Mouse (Mus musculus): ENCODE data around the gene Bphl. TPM values are rescaled to one million over a fixed set of nuclear protein-coding genes. Genes with fewer than 3 reads are reported as not detected.

Bphl gene
- polyA plus RNA-seq, 1 experiment, result not detected

DNA sequence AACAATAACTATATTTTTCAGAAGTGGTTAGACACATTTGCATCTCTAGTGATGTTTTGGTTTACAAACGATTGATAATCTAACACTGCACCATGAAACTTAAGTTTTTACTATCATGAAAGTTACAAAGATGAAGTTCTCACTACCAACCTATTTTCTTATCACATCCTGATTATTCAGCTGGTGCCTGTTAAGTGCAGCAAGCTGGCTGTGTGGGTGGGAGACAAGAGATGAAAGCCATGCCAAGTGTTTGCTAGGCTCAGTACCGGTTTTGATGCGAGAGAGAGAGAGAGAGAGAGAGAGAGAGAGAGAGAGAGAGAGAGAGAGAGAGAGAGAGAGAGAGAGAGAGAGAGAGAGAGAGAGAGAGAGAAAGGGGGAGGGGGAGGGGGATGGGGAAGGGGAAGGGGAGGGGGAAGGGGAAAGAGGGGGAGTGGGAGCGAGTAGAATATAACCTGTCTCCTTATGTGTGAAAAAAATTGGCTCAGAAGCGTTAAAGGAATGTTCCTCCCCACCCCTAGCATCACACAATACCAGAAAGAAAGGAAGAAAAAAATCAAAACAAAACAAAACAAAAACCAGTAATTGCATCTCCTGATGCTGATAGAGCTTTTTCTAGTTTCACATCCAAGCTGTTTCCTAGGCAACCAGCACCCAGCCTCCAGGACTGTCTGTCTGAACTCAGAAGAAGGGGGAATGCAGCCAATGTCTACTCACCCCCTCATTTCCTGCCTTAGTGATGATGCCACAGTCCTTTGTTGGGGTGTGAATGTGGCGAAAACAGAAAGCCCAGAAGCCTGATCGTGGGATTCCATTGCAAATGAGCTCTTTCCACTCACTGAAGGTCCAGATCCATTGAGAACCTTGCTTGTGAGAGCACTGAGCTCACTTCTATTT, 58.4 kb downstream of the Bphl start:
- TF ChIP-seq CTCF (IDR thresholded peaks at IDR 0.05; ENCODE audit: insufficient read depth, low read depth, low read length) (no peak), POLR2A (IDR thresholded peaks at IDR 0.05; ENCODE audit: insufficient read depth, low read depth, low read length) (no peak)
- Histone ChIP-seq H3K4me3 (ENCODE audit: insufficient read depth, low read depth, low read length) (no peak overlapping the region), H3K4me1 (ENCODE audit: control insufficient read depth, insufficient read depth, low read length) (peaks cover 9% of the 10 kb centered on the region), H3K27ac (ENCODE audit: insufficient read depth, low read depth, low read length) (peak overlapping the region; percentile 91)
- 5% methylated on average over 7 of the region's 7 CpGs for WGBS

DNA sequence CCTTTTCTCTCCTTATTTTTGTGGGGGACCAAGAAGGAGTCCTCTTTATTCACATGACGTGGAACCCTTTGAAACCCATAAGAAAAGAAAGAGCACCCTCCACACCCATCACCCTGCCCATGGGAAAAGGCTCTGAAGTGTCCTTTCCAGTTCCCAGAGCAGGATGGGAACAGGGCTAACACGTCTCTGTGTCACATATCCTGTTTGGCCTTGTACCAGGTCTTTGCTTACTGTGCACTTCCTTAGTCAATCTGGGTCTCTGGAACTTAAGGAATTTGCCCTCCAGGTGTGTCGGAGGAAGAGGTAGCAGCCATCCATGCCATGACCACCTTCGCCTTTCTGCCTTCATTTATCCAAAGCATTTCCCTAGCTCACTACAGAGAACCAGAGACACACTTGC, 59.1 kb downstream of the Bphl start:
- H3K4me3 ChIP-seq (ENCODE audit: insufficient read depth, low read depth, low read length), result no peak overlapping the region
- 38% methylated on average over 4 of the region's 4 CpGs for WGBS

DNA sequence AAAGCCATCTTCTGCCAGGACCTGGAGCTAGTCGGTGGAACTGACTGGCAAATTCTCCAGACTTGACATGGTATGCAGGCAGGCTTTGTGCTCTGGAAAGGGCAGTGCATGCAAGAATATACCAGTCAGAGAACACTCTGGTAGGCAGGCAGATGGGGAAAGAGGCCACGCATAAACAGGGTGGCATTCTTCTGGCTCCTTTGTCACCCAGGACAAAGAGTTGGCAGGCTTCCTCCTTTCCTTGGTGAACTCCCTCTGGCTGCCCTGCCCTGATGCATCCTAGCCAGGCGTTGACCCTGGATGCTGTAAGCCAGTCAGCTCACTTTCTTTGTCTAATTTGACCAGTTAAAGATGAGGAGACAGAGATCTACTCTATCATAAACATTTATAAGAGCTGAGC, 59.7 kb downstream of the Bphl start:
- Histone ChIP-seq H3K4me1 (ENCODE audit: control insufficient read depth, insufficient read depth, low read length) (peaks cover 9% of the 10 kb centered on the region), H3K27ac (ENCODE audit: insufficient read depth, low read depth, low read length) (peak overlapping the region; percentile 91), H3K4me3 (ENCODE audit: insufficient read depth, low read depth, low read length) (no peak overlapping the region)
- 26% methylated on average over 3 of the region's 3 CpGs for WGBS
- TF ChIP-seq CTCF (IDR thresholded peaks at IDR 0.05; ENCODE audit: insufficient read depth, low read depth, low read length) (no peak), POLR2A (IDR thresholded peaks at IDR 0.05; ENCODE audit: insufficient read depth, low read depth, low read length) (no peak)

More for the DNA sequence above, 59.1 kb downstream of the Bphl start:
- Histone ChIP-seq H3K27ac (ENCODE audit: insufficient read depth, low read depth, low read length) (peak overlapping the region; percentile 91), H3K4me1 (ENCODE audit: control insufficient read depth, insufficient read depth, low read length) (peaks cover 9% of the 10 kb centered on the region)
- TF ChIP-seq POLR2A (IDR thresholded peaks at IDR 0.05; ENCODE audit: insufficient read depth, low read depth, low read length), result no peak

DNA sequence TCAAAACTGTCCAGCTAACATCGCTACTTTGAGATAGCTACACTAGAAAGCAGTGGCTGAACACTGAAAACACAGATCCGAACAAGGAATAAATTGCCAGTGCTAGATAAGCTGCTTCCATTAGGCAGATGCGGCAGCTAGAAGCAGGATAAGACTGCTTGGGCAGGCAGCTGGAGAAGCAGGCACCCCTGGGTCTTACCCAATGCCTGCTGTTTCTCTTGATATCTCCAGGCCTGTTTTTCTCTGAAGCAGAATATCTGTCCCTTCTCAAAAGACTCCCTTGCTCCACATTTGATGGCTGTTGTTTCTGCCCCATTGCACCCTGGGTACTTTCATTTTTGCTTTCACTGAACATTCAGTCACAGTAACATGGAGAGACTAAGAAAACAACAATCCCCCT, 63.3 kb downstream of the Bphl start:
- no peak for TF ChIP-seq POLR2A (IDR thresholded peaks at IDR 0.05; ENCODE audit: insufficient read depth, low read depth, low read length)
- TF ChIP-seq CTCF (IDR thresholded peaks at IDR 0.05; ENCODE audit: insufficient read depth, low read depth, low read length), result no peak
- Histone ChIP-seq H3K4me1 (ENCODE audit: control insufficient read depth, insufficient read depth, low read length) (peaks cover 9% of the 10 kb centered on the region), H3K4me3 (ENCODE audit: insufficient read depth, low read depth, low read length) (no peak overlapping the region), H3K27ac (ENCODE audit: insufficient read depth, low read depth, low read length) (peak overlapping the region; percentile 16; the same call in 1 of the 2 replicates)
- 45% methylated on average over 3 of the region's 3 CpGs for WGBS

DNA sequence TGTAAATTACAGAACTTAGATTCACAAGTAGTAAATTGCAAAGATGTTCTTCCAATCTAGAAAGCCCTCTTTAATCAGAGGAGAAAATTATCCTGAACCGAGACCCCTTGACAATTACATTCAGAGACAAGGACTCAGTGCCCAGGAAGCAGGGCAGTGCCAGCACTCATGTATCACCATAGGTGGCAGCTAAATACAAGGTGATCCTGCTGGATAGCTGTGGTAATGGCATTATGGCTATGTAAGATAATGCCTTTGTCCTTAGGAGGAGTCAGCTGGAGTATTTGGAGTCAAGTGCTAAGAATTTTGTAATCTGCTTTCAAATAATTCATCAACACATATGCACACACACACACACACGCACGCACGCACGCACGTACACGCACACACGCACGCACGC, 63.9 kb downstream of the Bphl start:
- Histone ChIP-seq H3K27ac (ENCODE audit: insufficient read depth, low read depth, low read length) (no peak overlapping the region), H3K4me3 (ENCODE audit: insufficient read depth, low read depth, low read length) (no peak overlapping the region), H3K4me1 (ENCODE audit: control insufficient read depth, insufficient read depth, low read length) (peaks cover 9% of the 10 kb centered on the region)
- WGBS, result 93% methylated on average over 10 of the region's 10 CpGs
- TF ChIP-seq CTCF (IDR thresholded peaks at IDR 0.05; ENCODE audit: insufficient read depth, low read depth, low read length) (no peak), POLR2A (IDR thresholded peaks at IDR 0.05; ENCODE audit: insufficient read depth, low read depth, low read length) (no peak)

DNA sequence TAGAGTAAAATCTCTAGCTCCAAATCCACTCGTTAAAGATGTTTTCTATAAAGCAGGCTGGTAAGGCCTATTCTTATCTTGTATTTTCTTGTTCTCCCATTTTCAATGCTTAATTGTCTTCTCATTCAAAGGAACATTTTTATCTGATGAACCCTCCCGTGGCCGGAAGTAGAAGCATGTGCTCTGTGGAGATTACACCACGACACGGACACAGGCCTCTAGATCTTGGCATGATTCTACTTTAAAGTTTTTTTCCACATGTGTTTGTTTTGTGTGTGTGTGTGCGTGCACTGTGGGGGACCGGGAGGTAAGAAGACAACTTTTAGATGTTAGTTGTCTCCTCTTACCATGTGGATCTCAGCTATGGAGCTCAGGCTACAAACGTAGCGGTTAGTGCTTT, 64.5 kb downstream of the Bphl start:
- TF ChIP-seq POLR2A (IDR thresholded peaks at IDR 0.05; ENCODE audit: insufficient read depth, low read depth, low read length) (no peak), CTCF (IDR thresholded peaks at IDR 0.05; ENCODE audit: insufficient read depth, low read depth, low read length) (no peak)
- H3K4me1 ChIP-seq (ENCODE audit: control insufficient read depth, insufficient read depth, low read length), result peaks cover 3% of the 10 kb centered on the region
- WGBS, result 77% methylated on average over 9 of the region's 9 CpGs

DNA sequence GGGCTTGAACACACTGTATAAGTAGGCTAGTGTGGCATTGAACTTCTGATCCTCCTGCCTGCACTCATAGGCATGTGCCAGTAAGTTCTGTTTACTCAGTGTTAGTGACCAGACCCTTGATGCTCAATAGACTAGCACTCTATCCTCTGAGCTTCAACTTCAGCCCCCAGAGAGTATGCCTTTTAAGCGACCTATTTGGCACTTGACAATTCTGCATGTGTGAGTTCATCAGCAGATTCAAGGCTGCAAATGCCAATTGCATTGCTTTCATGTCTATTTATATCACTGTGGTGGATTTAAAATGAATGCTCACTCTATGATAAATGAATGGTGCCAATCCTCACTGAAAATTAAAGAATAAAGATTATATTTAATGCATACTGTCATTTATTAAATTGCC, 68.0 kb downstream of the Bphl start:
- no peak for TF ChIP-seq CTCF (IDR thresholded peaks at IDR 0.05; ENCODE audit: insufficient read depth, low read depth, low read length)
- TF ChIP-seq POLR2A (IDR thresholded peaks at IDR 0.05; ENCODE audit: insufficient read depth, low read depth, low read length), result no peak
- 90% methylated on average over 1 of the region's 1 CpGs for WGBS

More for the DNA sequence above, 64.5 kb downstream of the Bphl start:
- no peak overlapping the region for H3K4me3 ChIP-seq (ENCODE audit: insufficient read depth, low read depth, low read length)
- no peak overlapping the region for H3K27ac ChIP-seq (ENCODE audit: insufficient read depth, low read depth, low read length)

DNA sequence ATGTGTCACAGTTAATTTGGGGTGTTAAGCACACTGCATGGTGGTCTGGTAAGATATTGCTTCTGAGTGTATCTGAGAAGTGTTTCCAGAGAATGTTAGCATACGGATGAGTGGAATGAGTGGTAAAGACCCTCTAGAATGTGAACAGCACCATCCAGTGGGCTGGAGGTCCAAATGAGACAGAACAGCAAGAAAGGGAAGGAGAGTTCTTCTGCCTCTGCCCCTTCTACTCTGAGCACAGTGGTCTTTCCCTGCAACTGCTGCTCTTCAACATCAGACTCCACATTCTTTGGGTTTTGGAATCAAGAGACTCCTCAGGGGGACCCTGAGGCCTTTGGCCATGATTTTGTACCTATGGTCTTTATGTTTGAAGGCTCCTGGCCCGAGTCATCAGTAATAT, 68.9 kb downstream of the Bphl start:
- TF ChIP-seq CTCF (IDR thresholded peaks at IDR 0.05; ENCODE audit: insufficient read depth, low read depth, low read length) (no peak), POLR2A (IDR thresholded peaks at IDR 0.05; ENCODE audit: insufficient read depth, low read depth, low read length) (no peak)
- 87% methylated on average over 2 of the region's 2 CpGs for WGBS
- no peak overlapping the region for H3K27ac ChIP-seq (ENCODE audit: insufficient read depth, low read depth, low read length)
- H3K4me3 ChIP-seq (ENCODE audit: insufficient read depth, low read depth, low read length), result no peak overlapping the region
- peaks cover 7% of the 10 kb centered on the region for H3K4me1 ChIP-seq (ENCODE audit: control insufficient read depth, insufficient read depth, low read length)

More for the DNA sequence above, 68.0 kb downstream of the Bphl start:
- H3K27ac ChIP-seq (ENCODE audit: insufficient read depth, low read depth, low read length), result no peak overlapping the region
- H3K4me1 ChIP-seq (ENCODE audit: control insufficient read depth, insufficient read depth, low read length), result peaks cover 4% of the 10 kb centered on the region
- H3K4me3 ChIP-seq (ENCODE audit: insufficient read depth, low read depth, low read length), result no peak overlapping the region

DNA sequence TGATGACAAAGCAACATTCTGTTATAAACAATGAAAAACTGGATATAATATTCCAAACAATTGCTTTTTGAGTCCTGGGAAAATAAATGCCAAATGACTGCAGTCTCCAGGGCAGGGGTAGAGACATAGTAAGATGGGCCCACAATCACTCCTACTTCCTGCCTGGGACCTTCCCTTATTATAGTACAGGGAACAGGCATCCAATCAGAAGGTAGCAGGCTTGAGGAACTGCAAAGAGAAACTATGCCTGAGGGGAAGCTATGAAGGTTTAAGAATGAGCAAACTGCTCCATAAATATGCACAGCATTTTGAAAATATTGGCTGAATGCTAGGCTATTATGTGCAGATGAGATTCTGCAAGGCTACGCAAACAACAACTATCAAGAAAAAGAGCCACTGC, 69.6 kb downstream of the Bphl start:
- H3K4me1 ChIP-seq (ENCODE audit: control insufficient read depth, insufficient read depth, low read length), result peaks cover 7% of the 10 kb centered on the region
- H3K4me3 ChIP-seq (ENCODE audit: insufficient read depth, low read depth, low read length), result no peak overlapping the region
- TF ChIP-seq CTCF (IDR thresholded peaks at IDR 0.05; ENCODE audit: insufficient read depth, low read depth, low read length) (no peak), POLR2A (IDR thresholded peaks at IDR 0.05; ENCODE audit: insufficient read depth, low read depth, low read length) (no peak)
- WGBS, result 94% methylated on average over 1 of the region's 1 CpGs
- H3K27ac ChIP-seq (ENCODE audit: insufficient read depth, low read depth, low read length), result no peak overlapping the region

All from olfactory bulb, adult 2 months (tissue).